Mouse (Mus musculus): ENCODE results near the gene Pex5l. TPM values are rescaled to one million over a fixed set of nuclear protein-coding genes. Genes with fewer than 3 reads are reported as not detected.
A peak's percentile ranks its signal among the peaks of the same experiment; 100 is the strongest.

The Pex5l gene
- total RNA-seq, 2 experiments from 2014 or later: 131 to 134 TPM

- peak in 1 of 2 experiments; percentile 31 for DNase-seq (ENCODE audit: extremely low spot score in 1 of 2, low spot score in 2 of 2)
- intact Hi-C loops (cut with DNase I): no loop called here
These were observed 68.6 kb downstream of the Pex5l start for GRCm38 (mm10) chr3:33074266-33074981.

GRCm38 (mm10) chr3:33073905-33074265 lies 69.2 kb downstream of the Pex5l start:
- intact Hi-C loops (cut with DNase I): no loop called here
- DNase-seq (ENCODE audit: extremely low spot score in 1 of 2, low spot score in 2 of 2): no peak

- intact Hi-C loops (cut with DNase I): no loop called here
- DNase-seq (ENCODE audit: extremely low spot score in 1 of 2, low spot score in 2 of 2): no peak
These were observed 72.3 kb downstream of the Pex5l start for GRCm38 (mm10) chr3:33070771-33071170.

GRCm38 (mm10) chr3:33068146-33068545 lies 74.9 kb downstream of the Pex5l start:
- intact Hi-C loops (cut with DNase I): no loop called here
- no peak for DNase-seq (ENCODE audit: extremely low spot score in 1 of 2, low spot score in 2 of 2)

GRCm38 (mm10) chr3:33063590-33063989 lies 79.5 kb downstream of the Pex5l start:
- intact Hi-C loops (cut with DNase I): no loop called here
- DNase-seq (ENCODE audit: extremely low spot score in 1 of 2, low spot score in 2 of 2): no peak

- DNase-seq (ENCODE audit: extremely low spot score in 1 of 2, low spot score in 2 of 2): no peak
- intact Hi-C loops (cut with DNase I): no loop called here
These were observed 81.6 kb downstream of the Pex5l start for GRCm38 (mm10) chr3:33061428-33061827.

- intact Hi-C loops (cut with DNase I): no loop called here
- no peak for DNase-seq (ENCODE audit: extremely low spot score in 1 of 2, low spot score in 2 of 2)
These were observed 82.0 kb downstream of the Pex5l start for GRCm38 (mm10) chr3:33061016-33061415.

GRCm38 (mm10) chr3:33060343-33060937 lies 82.6 kb downstream of the Pex5l start:
- DNase-seq (ENCODE audit: extremely low spot score in 1 of 2, low spot score in 2 of 2): no peak
- intact Hi-C loops (cut with DNase I): no loop called here

- no peak for DNase-seq (ENCODE audit: extremely low spot score in 1 of 2, low spot score in 2 of 2)
- intact Hi-C loops (cut with DNase I): no loop called here
These were observed 94.7 kb downstream of the Pex5l start for GRCm38 (mm10) chr3:33048304-33048703.

- DNase-seq (ENCODE audit: extremely low spot score in 1 of 2, low spot score in 2 of 2): no peak
- intact Hi-C loops (cut with DNase I): loop anchor here (5.0 kb wide), 2 partner anchors 98 to 743 kb away; partner anchors contain the start of gene Pex5l
These were observed 98.3 kb downstream of the Pex5l start for GRCm38 (mm10) chr3:33044799-33045106.

GRCm38 (mm10) chr3:33043896-33044798 lies 98.9 kb downstream of the Pex5l start:
- intact Hi-C loops (cut with DNase I): loop anchor here (5.0 kb wide), 2 partner anchors 98 to 743 kb away; partner anchors contain the start of gene Pex5l
- DNase-seq (ENCODE audit: extremely low spot score in 1 of 2, low spot score in 2 of 2): peak; percentile 27 to 35

GRCm38 (mm10) chr3:33024566-33024965 lies 118.5 kb downstream of the Pex5l start:
- intact Hi-C loops (cut with DNase I): no loop called here
- no peak for DNase-seq (ENCODE audit: extremely low spot score in 1 of 2, low spot score in 2 of 2)

GRCm38 (mm10) chr3:33003901-33004300 lies 139.1 kb downstream of the Pex5l start:
- intact Hi-C loops (cut with DNase I): no loop called here
- no peak for DNase-seq (ENCODE audit: extremely low spot score in 1 of 2, low spot score in 2 of 2)

GRCm38 (mm10) chr3:33001769-33002168 lies 141.3 kb downstream of the Pex5l start:
- DNase-seq (ENCODE audit: extremely low spot score in 1 of 2, low spot score in 2 of 2): no peak
- intact Hi-C loops (cut with DNase I): no loop called here

- no peak for DNase-seq (ENCODE audit: extremely low spot score in 1 of 2, low spot score in 2 of 2)
These were observed 142.5 kb downstream of the Pex5l start for GRCm38 (mm10) chr3:33000383-33001015.

GRCm38 (mm10) chr3:32991713-32992575 lies 151.1 kb downstream of the Pex5l start:
- DNase-seq (ENCODE audit: extremely low spot score in 1 of 2, low spot score in 2 of 2): no peak
- intact Hi-C loops (cut with DNase I): no loop called here

More at GRCm38 (mm10) chr3:33000383-33001015, 142.5 kb downstream of the Pex5l start:
- intact Hi-C loops (cut with DNase I): no loop called here

- intact Hi-C loops (cut with DNase I): no loop called here
- no peak for DNase-seq (ENCODE audit: extremely low spot score in 1 of 2, low spot score in 2 of 2)
These were observed 155.2 kb downstream of the Pex5l start for GRCm38 (mm10) chr3:32987806-32988205.

GRCm38 (mm10) chr3:32985141-32985540 lies 157.9 kb downstream of the Pex5l start:
- intact Hi-C loops (cut with DNase I): no loop called here
- DNase-seq (ENCODE audit: extremely low spot score in 1 of 2, low spot score in 2 of 2): no peak
